Mouse (Mus musculus): ENCODE measurements at regions not wholly inside any gene's neighbourhood (a gene's known extent, or its start where the extent isn't known, plus 50 kb on each side); places are given as distances from the start of the nearest gene placed in this dataset.

DNA sequence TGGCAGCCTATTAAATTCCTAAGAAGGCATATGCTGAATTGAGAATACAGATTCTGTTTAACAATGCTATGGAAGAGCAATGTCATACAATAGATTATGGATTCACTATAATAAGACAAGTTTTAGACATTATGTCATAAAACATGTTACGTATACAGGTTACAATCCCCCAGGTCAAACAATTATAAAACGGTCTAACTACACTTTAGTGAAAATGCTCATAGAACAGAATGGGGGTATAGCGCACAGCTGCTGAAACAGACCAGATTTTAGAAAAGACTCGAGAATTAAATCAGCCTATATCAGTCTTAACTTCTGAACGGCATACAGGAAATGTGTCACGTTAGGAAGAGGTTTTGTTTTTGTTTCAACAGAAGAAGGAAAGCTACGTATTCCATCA is 660.5 kb upstream of the Sel1l start:
- no peak for DNase-seq (ENCODE audit: low spot score)

GRCm38 (mm10) chr12:92508796-92509489 is 660.0 kb upstream of the Sel1l start:
- no peak for DNase-seq (ENCODE audit: low spot score)

DNA sequence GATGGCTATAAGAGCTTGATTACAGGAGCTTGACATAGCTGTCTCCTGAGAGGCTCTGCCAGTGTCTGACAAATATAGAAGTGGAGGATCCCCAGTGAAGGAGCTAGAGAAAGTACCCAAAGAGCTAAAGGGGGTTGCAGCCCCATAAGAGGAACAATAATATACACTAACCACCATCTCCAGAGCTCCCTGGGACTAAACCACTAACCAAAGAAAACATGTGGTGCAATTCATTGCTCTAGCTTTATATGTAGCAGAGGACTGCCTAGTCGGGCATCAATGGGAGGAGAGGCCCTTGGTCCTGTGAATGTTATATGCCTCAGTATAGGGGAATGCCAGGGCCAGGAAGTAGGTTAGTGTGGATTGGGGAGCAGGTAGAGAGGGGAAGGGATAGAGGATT is 635.0 kb upstream of the Sel1l start:
- DNase-seq (ENCODE audit: low spot score), result no peak

DNA sequence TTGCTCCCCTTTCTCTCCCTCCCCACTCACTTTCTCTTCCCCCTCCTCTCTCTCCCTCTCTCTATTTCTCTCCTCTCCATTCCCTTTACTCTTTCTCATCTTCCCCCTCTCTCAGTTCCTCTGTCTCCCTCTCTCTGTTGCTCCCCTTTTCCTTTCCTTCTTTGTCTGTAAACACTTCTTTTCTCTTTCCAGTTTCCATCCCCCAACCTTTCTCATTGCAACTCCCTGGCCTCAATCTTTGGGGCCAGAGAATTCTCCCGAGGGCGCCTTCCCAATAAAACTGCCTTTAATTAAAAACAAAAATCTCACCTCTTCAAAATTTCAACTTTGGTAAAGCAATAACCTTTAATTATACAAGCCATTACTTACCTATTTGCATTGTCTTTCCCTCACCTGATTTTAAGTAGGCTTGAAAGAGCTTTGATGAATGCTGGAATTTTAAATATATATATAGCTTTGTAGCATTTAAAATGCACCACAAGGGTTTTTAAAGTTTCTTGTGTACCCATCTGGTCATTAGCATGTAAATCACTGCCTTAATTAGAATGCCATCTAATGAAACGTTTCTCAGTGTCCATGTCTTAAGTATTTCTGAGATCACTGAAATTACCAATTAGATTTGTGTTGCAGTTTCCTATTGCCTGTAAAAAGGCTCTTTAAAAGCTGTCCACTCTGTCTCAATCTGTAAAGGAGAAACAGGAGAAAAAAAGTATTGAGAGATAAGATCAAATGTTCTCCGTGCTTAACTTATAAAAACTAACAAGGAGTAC is 625.5 kb upstream of the Sel1l start:
- no peak for DNase-seq (ENCODE audit: low spot score)

GRCm38 (mm10) chr12:92451110-92451818 is 602.3 kb upstream of the Sel1l start:
- no peak for DNase-seq (ENCODE audit: low spot score)

DNA sequence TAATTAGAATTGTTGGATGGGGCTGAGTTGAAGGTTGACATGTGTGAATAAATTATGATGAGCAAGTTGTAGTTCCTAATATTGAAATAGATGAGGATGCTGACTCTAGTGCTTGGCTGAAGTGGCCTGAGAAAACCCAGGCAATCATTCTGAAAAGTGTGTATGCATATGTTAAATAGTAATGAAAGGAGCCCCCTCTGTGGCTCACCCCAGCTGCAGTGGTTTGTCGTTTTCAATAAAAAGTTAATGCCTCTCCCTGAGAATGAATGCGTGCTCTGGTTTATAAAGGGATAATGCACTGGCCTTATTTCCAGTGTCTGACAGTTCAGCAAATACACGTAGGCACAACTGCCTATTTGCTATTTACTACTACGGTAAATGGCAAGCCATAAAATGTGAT is 569.5 kb upstream of the Sel1l start:
- no peak for DNase-seq (ENCODE audit: low spot score)

DNA sequence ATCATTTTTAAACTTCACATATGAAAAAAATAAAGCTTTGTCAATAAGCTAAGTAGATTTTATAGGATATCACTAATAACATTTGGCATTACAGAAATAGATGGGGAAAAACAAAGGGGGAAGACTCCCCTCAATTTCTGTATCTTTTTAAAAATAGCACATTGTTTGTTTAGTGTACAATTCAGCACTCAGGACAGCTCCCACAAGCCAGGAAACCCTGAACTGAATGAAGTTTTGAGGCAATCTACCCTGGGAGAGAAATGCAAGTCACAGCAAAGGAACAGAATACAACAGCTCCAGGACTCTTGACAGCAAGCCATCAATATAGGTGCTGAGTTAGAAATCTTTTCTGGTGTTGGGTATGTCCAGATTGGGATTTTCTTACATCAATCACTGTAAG is 556.5 kb upstream of the Sel1l start:
- no peak for DNase-seq (ENCODE audit: low spot score)

DNA sequence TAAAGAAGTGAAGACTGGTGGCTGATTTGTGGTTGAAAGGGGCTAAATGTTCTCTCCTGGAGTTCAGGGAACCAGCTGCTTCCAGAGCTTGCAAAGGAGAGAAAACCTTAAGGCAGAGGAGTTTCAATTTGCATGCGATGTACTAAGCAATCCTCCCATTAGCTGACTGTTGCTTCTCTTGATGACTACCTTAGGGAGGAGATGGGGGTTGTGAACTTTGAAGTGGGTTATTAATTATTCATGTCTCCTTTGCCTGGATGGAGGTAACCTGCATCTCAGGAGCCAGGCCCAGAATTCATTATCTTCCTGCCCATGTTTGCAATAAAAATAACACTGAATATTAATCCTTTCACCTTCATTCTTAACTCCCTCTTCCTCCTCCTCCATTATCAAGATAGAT is 552.0 kb upstream of the Sel1l start:
- no peak for DNase-seq (ENCODE audit: low spot score)

DNA sequence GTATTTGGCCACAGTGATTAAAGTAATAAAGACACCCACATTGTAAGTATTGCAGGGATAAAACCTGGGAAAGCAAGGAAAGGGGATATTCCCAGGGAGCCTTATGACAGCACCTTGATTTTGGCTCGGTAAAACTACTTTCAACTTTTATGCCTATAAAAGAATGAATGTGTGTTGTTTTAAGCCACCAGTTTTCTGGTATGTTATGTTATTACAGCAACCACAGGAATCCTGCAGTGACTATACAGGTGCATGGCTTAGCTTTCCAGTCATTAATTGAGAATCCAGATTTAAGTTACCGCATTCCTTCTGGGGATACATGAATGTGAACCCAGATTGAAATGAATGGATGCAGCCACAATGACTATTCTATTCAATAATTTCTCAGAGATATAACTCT is 537.2 kb upstream of the Sel1l start:
- no peak for DNase-seq (ENCODE audit: low spot score)

DNA sequence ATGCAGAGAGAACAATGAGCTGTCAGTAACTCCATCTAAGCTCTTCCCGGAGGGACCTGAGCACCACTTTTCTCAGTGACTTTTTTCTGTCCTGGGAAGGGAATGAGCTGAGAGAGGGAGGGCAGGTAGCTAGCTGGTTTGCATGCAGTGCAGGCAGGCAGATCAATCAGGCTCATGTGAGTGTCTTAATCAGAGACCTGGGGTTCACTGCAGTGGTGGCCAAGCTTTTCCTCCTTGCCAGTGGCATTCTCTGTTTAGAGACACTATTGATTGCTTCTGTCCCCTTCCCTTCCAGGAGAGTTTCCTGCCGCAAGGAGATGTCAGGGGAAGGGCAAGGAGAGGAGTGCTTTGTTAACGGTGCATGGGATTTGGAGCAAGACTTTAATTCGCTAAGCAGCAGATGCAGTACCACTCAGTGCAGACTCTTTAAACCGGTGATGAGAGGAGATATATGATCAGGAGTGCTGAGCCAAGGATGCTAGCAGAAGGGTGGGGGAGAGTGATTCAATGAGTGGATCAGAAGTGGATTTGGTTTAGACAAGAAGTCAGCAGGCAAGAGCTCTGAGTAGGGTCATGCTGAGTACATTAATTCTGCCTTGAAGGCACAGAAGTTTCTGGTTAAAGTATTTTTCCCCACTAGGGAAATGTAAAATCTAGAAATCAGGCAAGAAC is 535.4 kb upstream of the Sel1l start:
- DNase-seq (ENCODE audit: low spot score), result no peak

GRCm38 (mm10) chr12:92379130-92379529 is 530.2 kb upstream of the Sel1l start:
- DNase-seq (ENCODE audit: low spot score), result no peak

GRCm38 (mm10) chr12:92365926-92366325 is 517.0 kb upstream of the Sel1l start:
- no peak for DNase-seq (ENCODE audit: low spot score)

DNA sequence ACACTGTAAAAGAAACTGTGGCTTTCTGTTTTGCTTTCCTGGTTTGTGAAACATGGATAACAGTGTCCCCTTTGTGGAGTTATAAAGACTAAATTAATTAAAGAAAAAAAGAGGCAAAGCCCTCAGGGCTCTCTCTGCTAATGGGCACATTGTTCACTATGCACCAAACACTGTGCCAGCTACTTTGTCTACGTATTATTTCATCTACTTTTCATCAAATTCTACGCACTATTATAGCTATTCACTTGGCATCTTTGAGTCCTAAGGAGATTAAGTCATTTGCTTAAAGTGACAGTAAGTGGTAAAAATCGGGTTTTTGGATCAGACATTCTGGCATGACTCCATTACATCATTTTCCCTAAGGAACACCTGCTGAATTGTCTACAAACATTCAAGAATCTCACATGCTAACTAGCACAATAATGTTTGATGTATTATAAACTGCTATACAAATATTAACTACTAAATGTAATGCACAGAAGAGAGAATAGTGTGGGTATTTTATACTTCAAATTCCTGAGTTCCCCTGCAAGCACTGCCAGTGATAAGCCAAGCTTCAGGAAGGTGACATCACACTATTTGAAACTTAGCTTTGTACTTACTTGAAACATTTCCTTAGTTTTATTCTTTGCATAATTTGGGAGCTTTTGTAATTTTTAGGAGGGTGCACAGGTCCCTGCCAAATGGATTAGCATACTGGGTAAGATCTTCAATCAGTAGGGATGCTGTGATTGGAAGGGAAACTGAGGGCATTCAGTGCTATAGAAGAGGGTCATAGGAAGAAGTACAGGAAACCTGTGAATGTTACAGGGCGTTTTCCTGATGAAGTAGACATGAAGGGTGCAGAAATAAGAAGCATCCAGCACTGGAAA is 504.7 kb upstream of the Sel1l start:
- DNase-seq (ENCODE audit: low spot score), result no peak

DNA sequence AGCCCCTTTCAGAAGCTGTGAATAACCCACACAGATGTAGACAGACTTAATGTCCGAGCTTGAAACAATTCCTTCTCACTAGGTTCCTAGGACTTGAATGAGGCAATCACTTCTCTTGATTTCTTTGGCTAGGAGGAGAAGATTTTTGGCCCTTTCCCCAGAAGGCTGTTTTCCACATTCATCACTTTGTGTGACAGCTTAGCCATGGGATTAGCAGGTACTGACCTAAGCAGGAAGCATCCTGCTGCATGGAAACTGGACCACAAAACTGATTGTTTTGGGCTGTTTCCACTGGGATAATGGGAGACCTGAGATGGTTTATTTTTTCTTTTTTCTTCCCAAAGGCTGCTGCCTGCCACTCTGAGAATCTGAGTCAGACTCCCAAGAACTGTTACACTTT is 469.3 kb upstream of the Sel1l start:
- no peak for DNase-seq (ENCODE audit: low spot score)

- no peak for DNase-seq (ENCODE audit: low spot score)
Observed at GRCm38 (mm10) chr12:92317609-92318008, 468.7 kb upstream of the Sel1l start.

- no peak for DNase-seq (ENCODE audit: low spot score)
Observed at GRCm38 (mm10) chr12:92316285-92316684, 467.3 kb upstream of the Sel1l start.

DNA sequence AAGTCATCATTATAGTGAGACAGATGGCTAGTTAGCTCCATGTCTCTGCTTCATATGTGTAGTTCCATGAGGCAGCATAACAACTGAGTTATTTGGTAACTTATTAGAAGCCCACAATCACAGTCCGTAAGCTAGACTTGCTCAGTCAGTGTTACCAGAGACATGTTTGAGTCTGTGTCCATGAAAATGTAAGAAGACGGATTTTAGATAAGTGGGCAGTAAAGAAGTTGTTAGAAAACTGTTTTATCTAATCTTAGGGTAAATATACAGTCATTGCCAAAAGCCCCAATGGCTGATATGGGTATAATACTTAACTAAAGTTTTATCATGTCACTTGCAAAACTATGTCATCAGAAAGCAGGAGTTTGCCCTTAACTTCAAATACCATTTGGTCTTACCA is 466.9 kb upstream of the Sel1l start:
- no peak for DNase-seq (ENCODE audit: low spot score)

- DNase-seq (ENCODE audit: low spot score), result peak; percentile 6
Observed at GRCm38 (mm10) chr12:92302951-92303591, 454.1 kb upstream of the Sel1l start.

- DNase-seq (ENCODE audit: low spot score), result no peak
Observed at GRCm38 (mm10) chr12:92294887-92295286, 445.9 kb upstream of the Sel1l start.

DNA sequence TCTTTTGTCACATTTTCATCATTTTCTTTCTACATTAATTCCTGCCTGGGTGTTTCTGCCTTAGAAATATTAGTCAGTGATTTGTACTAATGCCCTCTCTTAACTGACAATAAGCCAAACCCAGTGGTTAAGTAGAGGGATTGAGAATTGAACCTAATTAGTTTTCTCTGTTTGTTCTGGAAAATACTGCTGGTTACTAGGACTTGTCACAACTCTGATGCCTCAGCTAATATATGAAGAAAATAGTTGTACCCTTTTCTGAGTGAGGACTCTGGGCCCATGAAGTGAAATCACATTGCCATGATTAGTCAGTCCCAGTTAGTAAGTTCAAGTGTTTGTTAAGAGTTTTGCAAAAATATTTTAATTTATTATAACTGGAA is 444.4 kb upstream of the Sel1l start:
- no peak for DNase-seq (ENCODE audit: low spot score)

All from MN1 (cell line).